Mouse (Mus musculus) C2C12 (cell line): ENCODE measurements around the gene Slc13a2. TPM values are rescaled to one million over a fixed set of nuclear protein-coding genes. Genes with fewer than 3 reads are reported as not detected.

Experiments used
- H3K27me3 ChIP-seq: one replicate; pipeline ENCODE4 v1.6.1; 2011; ENCODE audit not compliant: control insufficient read depth, insufficient read depth, insufficient read length
- H3K36me3 ChIP-seq: one replicate; pipeline ENCODE4 v1.6.1; 2011; ENCODE audit not compliant: control insufficient read depth, insufficient read depth
- H3K4me3 ChIP-seq: one replicate; pipeline ENCODE4 v1.5.1; 2011; ENCODE audit warnings: mild to moderate bottlenecking, control low read depth; ENCODE audit not compliant: poor library complexity, insufficient read depth, severe bottlenecking
- H3K79me2 ChIP-seq: one replicate; pipeline ENCODE4 v1.6.1; 2011; ENCODE audit not compliant: control insufficient read depth, insufficient read depth
- H3K79me3 ChIP-seq: one replicate; pipeline ENCODE4 v1.6.1; 2011; ENCODE audit warnings: low read depth, control low read depth
- H3ac ChIP-seq: one replicate; pipeline ENCODE3; 2011; ENCODE audit warnings: low read depth; ENCODE audit not compliant: control insufficient read depth, insufficient read length
- CEBPB ChIP-seq: IDR thresholded peaks from one replicate; pipeline ENCODE4 v1.6.1; 2011; ENCODE audit warnings: low read depth, mild to moderate bottlenecking, control low read depth, moderate library complexity
- CTCF ChIP-seq: IDR thresholded peaks from one replicate; pipeline ENCODE4 v1.5.1; 2011; ENCODE audit not compliant: control insufficient read depth, insufficient read depth, insufficient read length
- FOSL1 ChIP-seq: IDR thresholded peaks from one replicate; pipeline ENCODE4 v1.8.0; 2011; ENCODE audit warnings: mild to moderate bottlenecking, low read length; ENCODE audit not compliant: poor library complexity, insufficient read depth, severe bottlenecking
- MAX ChIP-seq: IDR thresholded peaks from one replicate; pipeline ENCODE4 v1.6.1; 2011; ENCODE audit warnings: mild to moderate bottlenecking, control low read depth
- MYOD1 ChIP-seq: IDR thresholded peaks from one replicate; pipeline ENCODE4 v1.6.1; 2011; ENCODE audit warnings: low read depth; ENCODE audit not compliant: control insufficient read depth, insufficient read length
- MYOG ChIP-seq: IDR thresholded peaks from one replicate; pipeline ENCODE4 v1.6.1; 2011; ENCODE audit not compliant: control insufficient read depth, insufficient read length; ENCODE audit errors: extremely low read depth
- USF1 ChIP-seq: IDR thresholded peaks from one replicate; pipeline ENCODE4 v1.6.1; 2011; ENCODE audit warnings: low read depth, mild to moderate bottlenecking, control low read depth, moderate library complexity
- polyA plus RNA-seq: library from polyadenylated mRNA; unstranded; fragments of >200 nt; fragmentation: generic; extraction: Trizol; gene quantifications from one replicate; pipeline ENCODE4 v1.2.1, GENCODE M21; 2012; ENCODE audit warnings: missing spikeins

Slc13a2 gene
- polyA plus RNA-seq, 1 experiment, result not detected

DNA sequence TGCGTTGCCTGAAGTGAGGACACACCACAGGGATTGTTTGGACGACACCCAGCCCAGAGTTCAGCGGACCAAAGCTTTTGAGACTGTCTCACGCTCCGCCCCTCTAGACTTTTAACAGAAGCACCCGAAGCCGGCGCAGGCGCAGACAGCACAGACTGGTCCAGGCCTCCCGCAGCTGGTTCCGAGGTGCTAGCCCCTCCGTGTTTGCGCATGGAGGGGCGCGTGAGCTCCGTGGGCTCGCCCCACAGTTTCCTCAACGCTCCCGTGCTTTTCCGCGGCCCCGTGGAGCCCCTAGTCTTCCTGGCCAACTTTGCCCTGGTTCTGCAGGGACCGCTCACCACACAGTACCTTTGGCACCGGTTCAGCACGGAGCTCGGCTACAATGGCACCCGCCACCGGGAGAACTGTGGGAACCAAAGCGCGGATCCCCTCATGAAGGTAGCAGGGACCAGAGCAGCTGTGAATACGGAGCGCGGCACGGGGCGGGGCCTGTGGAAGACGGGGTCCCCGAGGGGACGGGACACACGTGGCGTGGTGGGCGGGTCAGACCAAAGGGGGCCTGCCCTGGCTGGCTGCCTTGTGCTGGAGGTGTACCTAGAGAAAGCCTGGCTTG lies 43.7 kb upstream of the Slc13a2 start, which contains the start of gene Slc46a1:
TSS of gene Slc46a1 (plus strand) at position 130 of the 613 bp plus-strand sequence.
- Histone ChIP-seq H3K27me3 (no peaks in the 10 kb centered on the region), H3K79me2 (no peaks in the 10 kb centered on the region), H3ac (peak within 1 kb of the TSS; percentile 93), H3K36me3 (no peaks in the 10 kb centered on the region), H3K79me3 (no peaks in the 10 kb centered on the region), H3K4me3 (peak within 1 kb of the TSS; percentile 47)
- TF ChIP-seq CEBPB, result no peak
- TF ChIP-seq MAX, result peak; percentile 36

DNA sequence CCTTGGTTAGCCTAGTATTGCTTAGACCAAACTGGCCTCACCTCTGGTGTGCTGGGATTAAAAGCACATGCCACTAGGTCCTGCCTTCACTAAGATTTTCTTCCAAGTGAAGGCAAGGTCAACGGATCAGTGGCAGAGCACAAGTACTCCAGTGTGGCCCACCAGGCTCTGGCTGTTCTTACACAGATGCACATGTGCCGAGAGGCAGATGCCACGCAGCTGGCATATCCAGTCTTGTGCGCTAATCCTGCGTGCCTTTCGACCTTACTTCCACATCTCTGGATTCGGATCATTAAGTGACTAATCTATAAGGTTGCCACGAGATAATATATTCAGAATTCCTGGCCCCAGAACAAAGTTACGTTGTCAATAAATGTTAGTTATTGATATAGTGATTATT lies 43.1 kb upstream of the Slc13a2 start:
- Histone ChIP-seq H3K36me3 (no peaks in the 10 kb centered on the region), H3K79me2 (no peaks in the 10 kb centered on the region), H3ac (peak overlapping the region; percentile 40), H3K79me3 (no peaks in the 10 kb centered on the region), H3K4me3 (no peak overlapping the region), H3K27me3 (no peaks in the 10 kb centered on the region)
- no peak for TF ChIP-seq CTCF
- no peak for TF ChIP-seq USF1
- no peak for TF ChIP-seq CEBPB

DNA sequence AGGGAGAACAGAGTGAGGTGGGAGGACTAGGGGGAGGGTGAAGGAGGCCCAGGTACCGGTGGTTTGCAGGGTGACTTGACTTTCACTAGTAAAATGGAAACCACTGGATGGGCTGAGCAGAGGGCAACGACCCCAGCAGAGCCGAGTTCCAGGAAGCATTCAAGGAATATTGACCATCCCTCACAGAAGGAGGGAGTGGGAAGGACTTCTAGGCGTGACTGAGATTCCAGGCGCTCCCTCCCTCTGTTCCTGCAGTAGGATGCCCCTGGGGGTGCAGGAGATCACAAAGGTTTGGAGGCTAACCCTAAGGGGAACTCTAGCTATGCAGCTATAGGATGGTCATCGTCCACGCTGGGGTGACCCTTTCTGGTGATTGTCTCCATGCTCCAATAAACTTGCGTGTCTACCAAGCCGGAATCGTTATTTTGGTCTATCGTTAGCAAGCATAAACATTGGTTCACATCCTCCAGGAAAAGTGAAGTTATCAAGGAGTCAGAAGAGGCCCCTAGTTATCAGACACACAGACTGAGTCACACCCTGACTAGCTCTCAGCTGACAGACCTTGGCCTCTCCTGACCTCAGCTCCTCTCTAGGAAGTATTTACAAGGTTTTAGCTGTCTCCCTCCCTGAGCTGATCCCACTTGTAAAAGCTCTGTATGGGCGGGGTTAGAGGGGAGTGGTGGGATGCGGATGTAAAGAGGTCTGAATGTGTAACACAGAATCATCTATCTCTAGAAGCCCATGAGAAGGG lies 41.4 kb upstream of the Slc13a2 start:
- Histone ChIP-seq H3K27me3 (no peaks in the 10 kb centered on the region), H3K36me3 (no peaks in the 10 kb centered on the region), H3K4me3 (no peak overlapping the region), H3K79me2 (no peaks in the 10 kb centered on the region), H3ac (no peak overlapping the region), H3K79me3 (no peaks in the 10 kb centered on the region)
- TF ChIP-seq FOSL1 (no peak), CTCF (no peak), CEBPB (no peak), MYOD1 (no peak), MYOG (no peak), MAX (no peak), USF1 (no peak)

GRCm38 (mm10) chr11:78462669-78463068 lies 40.7 kb upstream of the Slc13a2 start:
- H3K36me3 ChIP-seq, result no peaks in the 10 kb centered on the region
- H3ac ChIP-seq, result no peak overlapping the region
- H3K79me3 ChIP-seq, result no peaks in the 10 kb centered on the region
- no peak overlapping the region for H3K4me3 ChIP-seq
- no peaks in the 10 kb centered on the region for H3K27me3 ChIP-seq
- no peaks in the 10 kb centered on the region for H3K79me2 ChIP-seq
- TF ChIP-seq CTCF (no peak), MAX (no peak)

- Histone ChIP-seq H3K27me3 (no peaks in the 10 kb centered on the region), H3K79me3 (no peaks in the 10 kb centered on the region), H3ac (no peak overlapping the region)
Observed at GRCm38 (mm10) chr11:78461894-78462293, 39.9 kb upstream of the Slc13a2 start.

DNA sequence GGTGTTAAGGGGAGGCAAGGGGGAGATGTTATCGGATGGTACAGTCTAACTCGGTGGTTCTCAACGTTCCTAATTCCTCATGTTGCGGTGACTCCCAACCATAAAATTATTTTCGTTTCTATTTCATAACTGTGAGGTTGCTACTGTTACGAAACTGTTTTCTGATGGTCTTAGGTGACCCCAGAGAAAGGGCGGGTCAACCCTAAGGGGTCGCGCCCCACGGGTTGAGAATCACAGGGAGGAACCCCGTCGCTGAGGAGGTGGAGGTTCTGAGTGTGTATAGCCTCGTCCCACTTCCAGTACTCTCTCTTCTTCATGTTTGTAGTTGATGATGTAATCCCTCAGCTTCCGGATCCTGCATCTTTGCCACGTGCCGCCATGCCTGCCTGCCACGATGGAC lies 36.7 kb upstream of the Slc13a2 start:
- Histone ChIP-seq H3K27me3 (peaks cover 6% of the 10 kb centered on the region), H3K79me2 (no peaks in the 10 kb centered on the region), H3K79me3 (no peaks in the 10 kb centered on the region), H3K36me3 (no peaks in the 10 kb centered on the region), H3ac (no peak overlapping the region), H3K4me3 (no peak overlapping the region)
- TF ChIP-seq USF1, result no peak
- no peak for TF ChIP-seq CTCF
- no peak for TF ChIP-seq CEBPB
- TF ChIP-seq FOSL1, result no peak
- no peak for TF ChIP-seq MYOG
- no peak for TF ChIP-seq MAX
- TF ChIP-seq MYOD1, result no peak

More at GRCm38 (mm10) chr11:78461894-78462293, 39.9 kb upstream of the Slc13a2 start:
- Histone ChIP-seq H3K79me2 (no peaks in the 10 kb centered on the region), H3K36me3 (no peaks in the 10 kb centered on the region), H3K4me3 (no peak overlapping the region)
- TF ChIP-seq USF1 (no peak), CEBPB (no peak), CTCF (no peak), MYOD1 (no peak), MYOG (no peak), FOSL1 (no peak), MAX (no peak)
